In the genomic region with DNA sequence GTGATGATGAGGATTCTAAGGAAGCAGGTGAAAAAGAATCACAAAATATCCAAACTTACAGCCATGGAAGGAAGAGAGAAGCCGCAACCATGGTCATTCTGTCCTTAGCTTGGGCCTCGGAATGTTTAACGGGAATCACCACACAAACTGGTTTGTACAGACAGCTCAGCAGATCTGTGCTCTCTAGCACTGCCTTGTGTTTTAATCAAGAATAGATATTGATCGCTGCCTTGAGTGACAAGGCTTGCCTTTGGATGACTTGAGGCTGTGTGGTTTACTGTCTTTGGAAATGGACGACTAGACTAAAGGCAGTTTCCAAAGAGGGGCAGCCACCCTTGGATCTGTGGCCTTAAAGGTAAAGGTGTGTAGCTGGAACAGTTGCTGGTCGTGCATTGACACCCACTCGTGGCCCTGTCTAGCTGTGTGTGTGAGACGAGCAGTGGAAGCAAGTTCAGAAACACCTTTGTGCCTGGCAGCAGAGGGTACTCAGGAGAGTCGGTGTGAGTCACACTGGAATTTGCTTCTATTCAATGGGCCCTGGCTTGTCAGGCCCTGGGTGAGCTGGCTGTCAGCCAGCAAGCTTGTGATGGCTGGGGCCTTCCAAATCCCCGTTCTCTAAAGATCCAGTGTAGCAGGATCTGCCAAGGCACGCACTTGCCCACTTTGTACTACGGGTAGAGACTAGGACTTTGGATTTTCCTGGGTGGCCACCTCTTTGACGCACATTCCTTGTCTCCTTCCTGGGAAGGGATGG, we compare ENCODE assay signal across 8 mouse cellular contexts. TPM values are rescaled to one million over a fixed set of nuclear protein-coding genes. Genes with fewer than 3 reads are reported as not detected.
A peak's percentile ranks its signal among the peaks of the same experiment; 100 is the strongest.
DNase-seq lines count a peak whose midpoint lies in the region; ATAC-seq lines count a peak whose summit lies in the region.

No protein-coding gene starts in this region.

- peaks cover 19% of the 10 kb centered on the region for H3K36me3 ChIP-seq in neural tube, embryonic 13.5 days

- H3K4me3 ChIP-seq in neural tube, embryonic 13.5 days = no peak overlapping the region

- H3K9me3 ChIP-seq in neural tube, embryonic 13.5 days = no peaks in the 10 kb centered on the region

- H3K27ac ChIP-seq in neural tube, embryonic 13.5 days (replicated peaks) = no peak overlapping the region

- no peak overlapping the region for H3K9ac ChIP-seq in neural tube, embryonic 13.5 days

- H3K4me1 ChIP-seq in neural tube, embryonic 13.5 days (replicated peaks) = peaks cover 15% of the 10 kb centered on the region

- WGBS in neural tube, embryonic 13.5 days = 70% methylated on average over 13 of the region's 13 CpGs

- peak; percentile 42 to 60 for DNase-seq in cerebellum, postnatal 10 days
- no peak for DNase-seq in cerebellum, adult 11-12 months
- DNase-seq in 3T3-L1 (ENCODE audit: low read depth, low spot score) = peak; percentile 77
- peak; percentile 45 for DNase-seq in gonadal fat pad, adult 2 months (ENCODE audit: low read depth)
- peak; percentile 56 for DNase-seq in kidney, adult 9 months
- DNase-seq in yolk sac, embryonic 10.5 days (ENCODE audit: low spot score) = no peak
- DNase-seq in frontal cortex, postnatal 14 days (ENCODE audit: low spot score in 2 of 2) = no peak

- ATAC-seq in neural tube, embryonic 13.5 days (ENCODE audit: low read depth) = peak; percentile 71

- no peak overlapping the region for H3K4me2 ChIP-seq in neural tube, embryonic 13.5 days

- H3K27me3 ChIP-seq in neural tube, embryonic 13.5 days = no peaks in the 10 kb centered on the region

RNA-seq across cellular contexts. Expression of a gene that starts 7.0 kb away (rescaled TPM):
- 2.6 and 3.0 TPM in 2 replicates for polyA plus RNA-seq in gonadal fat pad, adult 2 months (2012; rRNA removed)
- polyA plus RNA-seq in neural tube, embryonic 13.5 days (2015; fragmentation: Nextera tagmentation; extraction: Ambion mirVana) = 2.9 TPM in 2 replicates

Comparison
In these comparisons a context has a peak if more than half of its experiments do, and no peak if none do; other contexts are left out.
1. DNase-seq: peak in cerebellum, postnatal 10 days (2 of 2), 3T3-L1 (single experiment), gonadal fat pad, adult 2 months (single experiment) and kidney, adult 9 months (single experiment); none in cerebellum, adult 11-12 months (single experiment), yolk sac, embryonic 10.5 days (single experiment) and frontal cortex, postnatal 14 days (0 of 2).